Mouse (Mus musculus): ENCODE results near the gene Prdm10. TPM values are rescaled to one million over a fixed set of nuclear protein-coding genes. Genes with fewer than 3 reads are reported as not detected.

Gene Prdm10
- polyA plus RNA-seq, 1 experiment from 2014 or later: 7.9 TPM

- H3K27ac ChIP-seq (ENCODE audit: low read depth, low read length): no peak overlapping the region
- H3K9me3 ChIP-seq (ENCODE audit: control insufficient read depth, low read length): no peaks in the 10 kb centered on the region
- H3K36me3 ChIP-seq (ENCODE audit: control insufficient read depth, insufficient read depth, low read length): no peaks in the 10 kb centered on the region
- no peak overlapping the region for H3K4me3 ChIP-seq (ENCODE audit: low read depth, low read length)
- DNase-seq (ENCODE audit: low spot score, missing footprints) (no peak), ATAC-seq (ENCODE audit: low FRiP score) (no peak)
- H3K4me1 ChIP-seq (ENCODE audit: control insufficient read depth, insufficient read depth, low read length): no peaks in the 10 kb centered on the region
- H3K9ac ChIP-seq (ENCODE audit: low read length): no peak overlapping the region
- no peaks in the 10 kb centered on the region for H3K27me3 ChIP-seq (ENCODE audit: control insufficient read depth, insufficient read depth, low read length)
- no peak overlapping the region for H3K4me2 ChIP-seq
- 75% methylated on average over 9 of the region's 9 CpGs for WGBS
Measured at GRCm38 (mm10) chr9:31430011-31430410, 149.7 kb downstream of the Prdm10 start.

Other genes starting within 250 kb of the Prdm10 start
- gene Zbtb44, start 249.9 kb upstream of the Prdm10 start, polyA plus RNA-seq (2014; fragmentation: Nextera tagmentation; extraction: Ambion mirVana): 4.5 and 5.7 TPM in 2 replicates
- 0.54 and 0.60 TPM in 2 replicates for gene St14, start 148.7 kb upstream of the Prdm10 start, polyA plus RNA-seq (2014; fragmentation: Nextera tagmentation; extraction: Ambion mirVana)
- 233 and 256 TPM in 2 replicates for gene Aplp2, start 68.7 kb upstream of the Prdm10 start, polyA plus RNA-seq (2014; fragmentation: Nextera tagmentation; extraction: Ambion mirVana)
- 19.3 and 19.8 TPM in 2 replicates for gene Nfrkb, start 105.7 kb downstream of the Prdm10 start, polyA plus RNA-seq (2014; fragmentation: Nextera tagmentation; extraction: Ambion mirVana)
- gene Tmem45b, start 183.9 kb downstream of the Prdm10 start, polyA plus RNA-seq (2014; fragmentation: Nextera tagmentation; extraction: Ambion mirVana): 0.11 and 0.34 TPM in 2 replicates

Data from midbrain, embryonic 11.5 days (tissue).